Mouse (Mus musculus): ENCODE results near the gene Pygo2. TPM values are rescaled to one million over a fixed set of nuclear protein-coding genes. Genes with fewer than 3 reads are reported as not detected.

Pygo2 gene
- polyA plus RNA-seq, 1 experiment = 38.7 TPM

DNA sequence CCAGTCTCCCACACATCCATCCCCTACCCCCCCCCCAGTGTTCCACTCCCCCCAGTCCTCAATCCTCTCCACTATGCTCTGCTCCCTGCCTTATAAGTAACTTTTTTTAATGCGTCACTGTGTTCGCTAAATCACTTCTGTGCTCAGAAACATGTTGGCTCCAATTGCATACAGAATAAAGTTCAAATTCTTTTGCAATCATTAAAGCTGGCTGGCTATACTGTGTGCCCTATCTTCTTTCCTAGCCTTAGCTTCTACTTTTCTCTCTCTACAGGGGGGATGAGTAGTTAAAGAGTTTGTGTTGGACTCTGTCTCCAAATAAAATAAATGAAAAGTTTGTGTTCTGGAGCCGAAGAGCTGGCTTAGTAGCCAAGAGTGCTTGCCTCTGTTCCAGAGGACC is 20.3 kb upstream of the Pygo2 start:
- H3K4me1 ChIP-seq (ENCODE audit: control insufficient read depth, insufficient read depth, low read length) = 0 out of 2 replicates have a peak, but pooled peaks cover 2% of the 10 kb centered on the region
- 92% methylated on average over 3 of the region's 3 CpGs for WGBS
- DNase-seq = no peak
- no peak overlapping the region for H3K4me3 ChIP-seq (replicated peaks; ENCODE audit: insufficient read depth, low read depth, low read length)
- H3K27ac ChIP-seq (ENCODE audit: insufficient read depth, low read length) = no peak overlapping the region
- TF ChIP-seq CTCF (IDR thresholded peaks at IDR 0.05; ENCODE audit: borderline replicate concordance, insufficient read depth, low read depth, low read length) (no peak), POLR2A (IDR thresholded peaks at IDR 0.05; ENCODE audit: borderline replicate concordance, insufficient read depth, low read length) (no peak)
- H3K27me3 ChIP-seq (ENCODE audit: control insufficient read depth, insufficient read depth, low read length) = no peaks in the 10 kb centered on the region

- WGBS = 51% methylated on average over 10 of the region's 10 CpGs
- peak overlapping the region; percentile 68 for H3K4me3 ChIP-seq (replicated peaks; ENCODE audit: insufficient read depth, low read depth, low read length)
- H3K4me1 ChIP-seq (ENCODE audit: control insufficient read depth, insufficient read depth, low read length) = 0 out of 2 replicates have a peak, but pooled peaks cover 2% of the 10 kb centered on the region
- H3K27me3 ChIP-seq (ENCODE audit: control insufficient read depth, insufficient read depth, low read length) = no peaks in the 10 kb centered on the region
- peak in 1 of 2 experiments; percentile 19 for DNase-seq
- H3K27ac ChIP-seq (ENCODE audit: insufficient read depth, low read length) = peak overlapping the region; percentile 59
- no peak for TF ChIP-seq CTCF (IDR thresholded peaks at IDR 0.05; ENCODE audit: borderline replicate concordance, insufficient read depth, low read depth, low read length)
- no peak for TF ChIP-seq POLR2A (IDR thresholded peaks at IDR 0.05; ENCODE audit: borderline replicate concordance, insufficient read depth, low read length)
These were observed 19.1 kb upstream of the Pygo2 start for GRCm38 (mm10) chr3:89410864-89411263.

GRCm38 (mm10) chr3:89411490-89412393 is 18.3 kb upstream of the Pygo2 start, which contains the start of gene Flad1:
Gene Flad1, minus strand, starts transcription at chr3:89411870.
- DNase-seq = peak; percentile 100
- H3K4me1 ChIP-seq (ENCODE audit: control insufficient read depth, insufficient read depth, low read length) = 0 out of 2 replicates have a peak, but pooled peaks cover 2% of the 10 kb centered on the region
- TF ChIP-seq CTCF (IDR thresholded peaks at IDR 0.05; ENCODE audit: borderline replicate concordance, insufficient read depth, low read depth, low read length) (no peak), POLR2A (IDR thresholded peaks at IDR 0.05; ENCODE audit: borderline replicate concordance, insufficient read depth, low read length) (peak; percentile 63; the same call in 1 of the 2 replicates)
- 4% methylated on average over 28 of the region's 28 CpGs for WGBS
- no peaks in the 10 kb centered on the region for H3K27me3 ChIP-seq (ENCODE audit: control insufficient read depth, insufficient read depth, low read length)
- peak within 1 kb of the TSS; percentile 59 for H3K27ac ChIP-seq (ENCODE audit: insufficient read depth, low read length)
- peak within 1 kb of the TSS; percentile 68 for H3K4me3 ChIP-seq (replicated peaks; ENCODE audit: insufficient read depth, low read depth, low read length)

DNA sequence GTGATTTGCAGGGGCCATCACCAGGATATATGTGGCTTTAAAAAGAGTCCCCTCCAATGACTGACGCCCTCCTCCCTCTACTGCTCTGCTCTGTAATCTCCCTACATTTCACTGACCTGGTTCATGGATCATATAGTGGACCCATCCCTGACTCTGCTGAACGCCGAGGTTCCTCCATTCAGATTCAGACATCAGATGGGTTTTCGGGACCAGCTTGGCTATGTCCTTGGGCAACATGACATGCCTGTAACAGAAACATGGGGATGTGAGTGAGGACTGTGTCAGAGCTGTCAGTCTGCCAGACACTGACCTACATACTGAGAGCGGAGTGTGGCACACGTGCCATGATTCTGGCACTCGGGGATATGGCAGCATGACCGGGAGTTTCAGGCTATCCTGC is 13.9 kb upstream of the Pygo2 start:
- TF ChIP-seq CTCF (IDR thresholded peaks at IDR 0.05; ENCODE audit: borderline replicate concordance, insufficient read depth, low read depth, low read length) (no peak), POLR2A (IDR thresholded peaks at IDR 0.05; ENCODE audit: borderline replicate concordance, insufficient read depth, low read length) (no peak)
- no peak overlapping the region for H3K4me3 ChIP-seq (replicated peaks; ENCODE audit: insufficient read depth, low read depth, low read length)
- no peaks in the 10 kb centered on the region for H3K27me3 ChIP-seq (ENCODE audit: control insufficient read depth, insufficient read depth, low read length)
- H3K27ac ChIP-seq (ENCODE audit: insufficient read depth, low read length) = no peak overlapping the region
- 87% methylated on average over 8 of the region's 8 CpGs for WGBS
- H3K4me1 ChIP-seq (ENCODE audit: control insufficient read depth, insufficient read depth, low read length) = 0 out of 2 replicates have a peak, but pooled peaks cover 3% of the 10 kb centered on the region
- no peak for DNase-seq

DNA sequence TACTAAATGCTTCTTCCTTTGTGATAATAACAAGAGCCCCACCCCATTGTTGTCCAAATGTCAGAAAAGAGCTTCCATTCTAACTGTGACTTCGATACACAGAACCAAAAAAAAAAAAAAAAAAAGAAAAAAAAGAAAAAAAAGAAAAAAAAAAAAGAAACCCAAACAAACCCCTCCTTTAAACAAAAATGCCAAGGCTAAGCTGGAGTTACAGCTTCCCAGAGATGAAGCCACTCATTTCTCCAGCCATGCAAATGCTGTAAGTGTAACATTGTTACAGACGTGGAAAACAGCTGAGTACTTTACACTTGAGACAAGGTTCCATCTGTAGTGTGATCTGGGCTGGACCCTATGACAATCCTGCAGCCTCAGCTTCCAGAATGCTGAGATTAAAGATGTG is 12.9 kb upstream of the Pygo2 start:
- DNase-seq = no peak
- H3K4me3 ChIP-seq (replicated peaks; ENCODE audit: insufficient read depth, low read depth, low read length) = no peak overlapping the region
- no peaks in the 10 kb centered on the region for H3K27me3 ChIP-seq (ENCODE audit: control insufficient read depth, insufficient read depth, low read length)
- TF ChIP-seq POLR2A (IDR thresholded peaks at IDR 0.05; ENCODE audit: borderline replicate concordance, insufficient read depth, low read length) = no peak
- 17% methylated on average over 2 of the region's 2 CpGs for WGBS
- H3K27ac ChIP-seq (ENCODE audit: insufficient read depth, low read length) = no peak overlapping the region
- 0 out of 2 replicates have a peak, but pooled peaks cover 7% of the 10 kb centered on the region for H3K4me1 ChIP-seq (ENCODE audit: control insufficient read depth, insufficient read depth, low read length)

DNA sequence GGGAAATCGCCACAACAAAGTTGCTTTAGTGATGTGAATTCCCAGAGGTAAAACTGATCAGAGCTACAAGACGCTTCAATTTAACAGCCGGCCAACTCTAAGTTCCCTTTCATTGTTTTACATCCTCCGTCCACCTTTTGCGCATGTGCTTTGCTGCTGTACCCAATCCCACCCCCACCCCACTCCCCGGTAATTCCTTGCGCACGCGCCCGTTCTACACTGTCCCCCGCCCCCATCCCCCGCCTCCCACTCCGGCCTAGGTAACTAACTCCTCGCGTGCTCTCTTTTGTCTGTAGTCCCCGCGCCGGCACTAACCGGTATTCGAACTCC is 12.2 kb upstream of the Pygo2 start:
- no peak for DNase-seq
- 0 out of 2 replicates have a peak, but pooled peaks cover 7% of the 10 kb centered on the region for H3K4me1 ChIP-seq (ENCODE audit: control insufficient read depth, insufficient read depth, low read length)
- H3K4me3 ChIP-seq (replicated peaks; ENCODE audit: insufficient read depth, low read depth, low read length) = peak overlapping the region; percentile 74
- TF ChIP-seq CTCF (IDR thresholded peaks at IDR 0.05; ENCODE audit: borderline replicate concordance, insufficient read depth, low read depth, low read length) = no peak
- WGBS = under 1% methylated on average over 20 of the region's 20 CpGs
- no peak overlapping the region for H3K27ac ChIP-seq (ENCODE audit: insufficient read depth, low read length)
- no peaks in the 10 kb centered on the region for H3K27me3 ChIP-seq (ENCODE audit: control insufficient read depth, insufficient read depth, low read length)

- H3K4me3 ChIP-seq (replicated peaks; ENCODE audit: insufficient read depth, low read depth, low read length) = peak within 1 kb of the TSS; percentile 74
- H3K27ac ChIP-seq (ENCODE audit: insufficient read depth, low read length) = 0 out of 2 replicates have a peak within 1 kb of the TSS, but pooled peaks have one; percentile 11
- no peaks in the 10 kb centered on the region for H3K27me3 ChIP-seq (ENCODE audit: control insufficient read depth, insufficient read depth, low read length)
- H3K4me1 ChIP-seq (ENCODE audit: control insufficient read depth, insufficient read depth, low read length) = 0 out of 2 replicates have a peak, but pooled peaks cover 7% of the 10 kb centered on the region
- TF ChIP-seq POLR2A (IDR thresholded peaks at IDR 0.05; ENCODE audit: borderline replicate concordance, insufficient read depth, low read length) (no peak), CTCF (IDR thresholded peaks at IDR 0.05; ENCODE audit: borderline replicate concordance, insufficient read depth, low read depth, low read length) (no peak)
- under 1% methylated on average over 39 of the region's 39 CpGs for WGBS
- peak; percentile 85 to 94 for DNase-seq
These were observed 11.7 kb upstream of the Pygo2 start, which contains the start of the genes Cks1b and Shc1 for GRCm38 (mm10) chr3:89418170-89418860. Gene Cks1b, minus strand, starts transcription at chr3:89418383. Gene Shc1, plus strand, starts transcription at chr3:89418443.
